Mouse (Mus musculus): Measurements from ENCODE around the gene Cradd. TPM values are rescaled to one million over a fixed set of nuclear protein-coding genes. Genes with fewer than 3 reads are reported as not detected.

Gene Cradd
- polyA plus RNA-seq, 1 experiment from 2014 or later = 9.8 TPM

DNA sequence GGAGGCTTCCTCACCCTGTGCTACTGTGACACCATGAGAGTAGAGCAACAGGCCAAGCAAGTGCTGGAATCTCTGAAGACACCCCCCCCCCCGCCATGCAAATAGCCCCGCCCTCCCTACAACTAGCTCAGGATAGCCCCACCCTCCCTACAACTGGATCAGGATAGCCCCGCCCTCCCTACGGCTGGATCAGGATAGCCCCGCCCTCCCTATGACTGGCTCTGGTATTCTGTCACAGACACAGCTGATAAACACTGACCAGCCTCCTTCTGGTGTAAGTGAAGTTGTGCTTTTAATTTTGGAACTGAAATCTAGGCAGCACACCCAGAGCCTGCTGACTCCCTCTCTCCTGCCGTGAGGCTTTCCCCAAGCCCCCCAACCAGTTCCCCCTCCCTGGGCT, 75.6 kb downstream of the Cradd start:
- TF ChIP-seq CTCF (IDR thresholded peaks at IDR 0.05; ENCODE audit: low read depth) (no peak), EP300 (optimal IDR thresholded peaks at IDR 0.05) (no peak)
- 29% methylated on average over 6 of the region's 6 CpGs for WGBS
- no peaks in the 10 kb centered on the region for H3K9me3 ChIP-seq (ENCODE audit: control insufficient read depth, low read length)
- peak; percentile 58 for DNase-seq (ENCODE audit: low spot score)
- no peak overlapping the region for H3K4me2 ChIP-seq (replicated peaks; ENCODE audit: low read depth)
- H3K9ac ChIP-seq (ENCODE audit: low read length) = no peak overlapping the region
- peak; percentile 76; the same call in 1 of the 2 replicates for ATAC-seq (ENCODE audit: low FRiP score, low TSS enrichment)
- no peaks in the 10 kb centered on the region for H3K4me1 ChIP-seq (replicated peaks; ENCODE audit: control insufficient read depth, insufficient read depth)
- H3K27me3 ChIP-seq (ENCODE audit: control insufficient read depth, insufficient read depth, low read length) = no peaks in the 10 kb centered on the region
- no peak overlapping the region for H3K27ac ChIP-seq (replicated peaks)
- H3K4me3 ChIP-seq (ENCODE audit: low read depth, low read length) = no peak overlapping the region
- no peaks in the 10 kb centered on the region for H3K36me3 ChIP-seq (ENCODE audit: control insufficient read depth, insufficient read depth, low read length)

DNA sequence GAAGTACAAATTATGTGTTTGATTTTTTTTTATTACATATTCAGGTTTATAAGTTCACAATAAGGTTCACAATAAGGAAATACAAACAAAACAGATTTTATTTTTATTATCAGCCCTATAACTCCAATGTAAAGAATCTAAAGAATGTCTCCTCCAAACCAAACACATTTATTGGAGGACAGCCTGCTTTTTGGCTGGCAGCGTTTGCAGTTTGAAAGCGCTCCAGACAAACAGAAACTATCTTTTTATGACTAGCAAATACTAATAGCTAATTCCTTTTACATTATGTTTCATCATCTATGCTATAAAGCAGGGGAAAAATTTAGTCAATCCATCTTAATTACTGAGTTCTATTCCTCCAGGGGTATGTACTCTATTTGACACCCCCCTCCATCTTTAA, 77.2 kb downstream of the Cradd start:
- DNase-seq (ENCODE audit: low spot score) (no peak), ATAC-seq (ENCODE audit: low FRiP score, low TSS enrichment) (no peak)
- no peaks in the 10 kb centered on the region for H3K4me1 ChIP-seq (replicated peaks; ENCODE audit: control insufficient read depth, insufficient read depth)
- TF ChIP-seq CTCF (IDR thresholded peaks at IDR 0.05; ENCODE audit: low read depth) (no peak), EP300 (optimal IDR thresholded peaks at IDR 0.05) (no peak)
- no peak overlapping the region for H3K27ac ChIP-seq (replicated peaks)
- no peak overlapping the region for H3K4me3 ChIP-seq (ENCODE audit: low read depth, low read length)
- WGBS = 29% methylated on average over 2 of the region's 2 CpGs
- no peaks in the 10 kb centered on the region for H3K27me3 ChIP-seq (ENCODE audit: control insufficient read depth, insufficient read depth, low read length)
- no peak overlapping the region for H3K4me2 ChIP-seq (replicated peaks; ENCODE audit: low read depth)
- no peaks in the 10 kb centered on the region for H3K36me3 ChIP-seq (ENCODE audit: control insufficient read depth, insufficient read depth, low read length)
- H3K9me3 ChIP-seq (ENCODE audit: control insufficient read depth, low read length) = no peaks in the 10 kb centered on the region
- H3K9ac ChIP-seq (ENCODE audit: low read length) = no peak overlapping the region

DNA sequence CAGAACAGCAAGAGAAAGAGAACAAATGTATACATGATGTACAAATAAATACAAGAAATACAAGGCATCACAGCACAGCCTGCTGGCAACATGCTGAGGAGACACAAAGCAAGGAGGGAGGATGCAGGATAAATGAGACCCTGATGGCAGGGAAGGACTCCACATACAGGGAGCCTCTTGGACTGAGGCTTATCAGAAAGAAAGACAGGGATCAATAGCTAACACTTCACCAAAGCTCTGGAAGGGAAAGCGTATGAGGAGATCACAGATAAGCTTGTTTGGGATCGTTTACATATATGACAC, 78.3 kb downstream of the Cradd start:
- ATAC-seq (ENCODE audit: low FRiP score, low TSS enrichment) (no peak), DNase-seq (ENCODE audit: low spot score) (no peak)
- 64% methylated on average over 2 of the region's 2 CpGs for WGBS
- Histone ChIP-seq H3K27ac (replicated peaks) (no peak overlapping the region), H3K4me3 (ENCODE audit: low read depth, low read length) (no peak overlapping the region), H3K9me3 (ENCODE audit: control insufficient read depth, low read length) (no peaks in the 10 kb centered on the region), H3K27me3 (ENCODE audit: control insufficient read depth, insufficient read depth, low read length) (no peaks in the 10 kb centered on the region), H3K9ac (ENCODE audit: low read length) (no peak overlapping the region), H3K4me2 (replicated peaks; ENCODE audit: low read depth) (no peak overlapping the region), H3K4me1 (replicated peaks; ENCODE audit: control insufficient read depth, insufficient read depth) (no peaks in the 10 kb centered on the region), H3K36me3 (ENCODE audit: control insufficient read depth, insufficient read depth, low read length) (no peaks in the 10 kb centered on the region)
- TF ChIP-seq CTCF (IDR thresholded peaks at IDR 0.05; ENCODE audit: low read depth) (peak; percentile 65), EP300 (optimal IDR thresholded peaks at IDR 0.05) (no peak)

DNA sequence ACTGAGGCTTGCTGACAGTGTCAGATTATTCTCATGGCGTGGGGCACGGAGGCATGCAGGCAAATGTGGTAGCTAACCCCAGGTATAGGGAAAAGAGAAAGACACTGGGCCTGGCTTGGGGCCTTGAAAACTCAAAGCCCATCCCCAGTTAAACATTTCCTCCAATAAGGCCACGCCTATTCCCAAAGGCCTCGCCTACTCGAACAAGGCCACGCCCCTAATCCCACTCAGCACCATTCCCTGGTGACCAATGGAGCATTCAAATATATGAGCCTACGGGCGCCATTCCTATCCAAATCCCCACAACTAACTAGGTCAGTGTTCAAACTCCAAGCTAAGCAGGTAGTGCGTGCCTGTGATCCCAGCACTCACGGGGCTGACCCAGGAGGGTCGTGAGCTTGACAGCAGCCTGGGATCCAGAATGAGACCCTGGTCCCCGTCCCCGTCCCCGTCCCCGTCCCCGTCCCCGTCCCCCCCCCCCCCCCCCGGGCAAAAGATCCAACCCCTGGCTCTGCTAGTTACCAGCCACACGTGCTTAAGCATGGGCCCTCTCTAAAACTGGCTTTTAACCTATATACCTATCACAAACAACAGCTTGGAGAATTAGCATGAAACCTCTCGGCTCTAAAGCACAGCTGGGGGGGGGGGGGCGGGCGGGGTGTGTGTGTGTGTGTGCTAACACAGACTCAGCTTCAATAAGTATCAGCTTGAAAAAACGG, 78.8 kb downstream of the Cradd start:
- Histone ChIP-seq H3K27me3 (ENCODE audit: control insufficient read depth, insufficient read depth, low read length) (no peaks in the 10 kb centered on the region), H3K4me1 (replicated peaks; ENCODE audit: control insufficient read depth, insufficient read depth) (no peaks in the 10 kb centered on the region), H3K9ac (ENCODE audit: low read length) (no peak overlapping the region), H3K9me3 (ENCODE audit: control insufficient read depth, low read length) (no peaks in the 10 kb centered on the region), H3K36me3 (ENCODE audit: control insufficient read depth, insufficient read depth, low read length) (no peaks in the 10 kb centered on the region), H3K4me3 (ENCODE audit: low read depth, low read length) (no peak overlapping the region), H3K27ac (replicated peaks) (no peak overlapping the region), H3K4me2 (replicated peaks; ENCODE audit: low read depth) (no peak overlapping the region)
- no peak for TF ChIP-seq EP300 (optimal IDR thresholded peaks at IDR 0.05)
- TF ChIP-seq CTCF (IDR thresholded peaks at IDR 0.05; ENCODE audit: low read depth) = no peak
- DNase-seq (ENCODE audit: low spot score) (no peak), ATAC-seq (ENCODE audit: low FRiP score, low TSS enrichment) (no peak)
- WGBS = 58% methylated on average over 19 of the region's 23 CpGs

DNA sequence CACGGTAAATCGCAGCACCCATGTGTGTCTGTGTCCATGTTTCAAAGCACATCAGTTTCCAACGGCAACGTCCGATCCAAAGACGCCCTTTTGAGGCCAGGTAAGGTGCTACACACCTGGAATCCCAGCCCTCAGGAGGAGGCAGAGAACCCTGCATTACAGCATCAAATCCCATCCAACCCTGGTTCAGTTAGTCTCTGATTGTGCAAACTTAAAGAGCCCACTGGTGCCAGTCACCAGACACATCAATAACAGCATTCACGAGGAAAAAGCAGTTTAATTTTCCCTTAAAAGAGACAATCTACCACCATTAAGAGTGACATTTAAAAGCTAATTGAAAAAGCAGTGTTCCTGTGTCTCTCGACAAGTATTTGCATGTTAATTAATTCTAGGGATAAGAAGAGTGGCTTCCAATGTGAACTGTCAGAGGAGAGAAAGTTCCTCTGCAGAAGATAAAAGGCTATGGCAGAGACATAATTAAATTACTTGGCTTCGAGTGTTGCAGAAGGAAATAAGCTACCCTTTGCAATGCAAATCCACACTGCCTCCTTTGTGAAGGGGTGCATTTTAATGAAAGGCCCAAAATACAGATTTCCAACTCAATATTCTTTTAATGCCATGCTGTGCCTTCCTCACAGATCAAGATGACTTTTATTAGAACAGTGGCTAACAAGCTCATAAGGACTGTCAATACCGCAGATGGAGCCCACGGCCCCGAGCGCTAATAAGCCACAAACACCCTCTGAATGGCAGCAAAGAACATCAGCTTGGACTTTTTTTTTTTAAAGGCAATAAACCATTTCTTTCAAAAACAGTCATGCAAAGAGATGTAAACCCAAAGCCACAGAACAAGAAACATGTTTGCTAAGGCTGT, 84.5 kb downstream of the Cradd start:
- H3K4me3 ChIP-seq (ENCODE audit: low read depth, low read length) = no peak overlapping the region
- no peaks in the 10 kb centered on the region for H3K4me1 ChIP-seq (replicated peaks; ENCODE audit: control insufficient read depth, insufficient read depth)
- no peak for TF ChIP-seq CTCF (IDR thresholded peaks at IDR 0.05; ENCODE audit: low read depth)
- no peak for TF ChIP-seq EP300 (optimal IDR thresholded peaks at IDR 0.05)
- no peak overlapping the region for H3K9ac ChIP-seq (ENCODE audit: low read length)
- no peaks in the 10 kb centered on the region for H3K9me3 ChIP-seq (ENCODE audit: control insufficient read depth, low read length)
- H3K36me3 ChIP-seq (ENCODE audit: control insufficient read depth, insufficient read depth, low read length) = no peaks in the 10 kb centered on the region
- no peak overlapping the region for H3K27ac ChIP-seq (replicated peaks)
- 70% methylated on average over 13 of the region's 13 CpGs for WGBS
- ATAC-seq (ENCODE audit: low FRiP score, low TSS enrichment) (no peak), DNase-seq (ENCODE audit: low spot score) (no peak)
- H3K4me2 ChIP-seq (replicated peaks; ENCODE audit: low read depth) = no peak overlapping the region
- no peaks in the 10 kb centered on the region for H3K27me3 ChIP-seq (ENCODE audit: control insufficient read depth, insufficient read depth, low read length)

DNA sequence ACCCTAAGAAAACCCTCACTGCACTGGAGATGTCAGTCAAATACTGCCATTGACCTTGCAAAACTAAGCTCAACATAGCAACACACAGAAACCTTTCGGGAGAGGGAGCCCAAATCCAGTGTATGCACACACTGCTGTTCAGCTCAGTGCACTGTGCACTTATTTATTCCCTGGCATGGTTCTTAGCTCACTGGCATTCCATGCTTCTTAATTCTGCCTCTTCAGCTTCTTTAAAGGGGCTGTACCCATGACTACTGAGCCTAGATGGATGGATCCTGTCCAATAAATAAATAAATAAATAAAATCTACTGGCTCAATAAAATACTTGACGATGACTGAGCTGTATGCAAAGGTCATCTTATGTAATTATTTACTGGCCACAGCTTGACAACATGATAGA, 85.3 kb downstream of the Cradd start:
- DNase-seq (ENCODE audit: low spot score) (no peak), ATAC-seq (ENCODE audit: low FRiP score, low TSS enrichment) (no peak)
- no peak overlapping the region for H3K27ac ChIP-seq (replicated peaks)
- no peak overlapping the region for H3K9ac ChIP-seq (ENCODE audit: low read length)
- WGBS = 61% methylated on average over 2 of the region's 2 CpGs
- H3K36me3 ChIP-seq (ENCODE audit: control insufficient read depth, insufficient read depth, low read length) = no peaks in the 10 kb centered on the region
- no peak overlapping the region for H3K4me2 ChIP-seq (replicated peaks; ENCODE audit: low read depth)
- no peak overlapping the region for H3K4me3 ChIP-seq (ENCODE audit: low read depth, low read length)
- no peaks in the 10 kb centered on the region for H3K4me1 ChIP-seq (replicated peaks; ENCODE audit: control insufficient read depth, insufficient read depth)
- H3K27me3 ChIP-seq (ENCODE audit: control insufficient read depth, insufficient read depth, low read length) = no peaks in the 10 kb centered on the region
- no peaks in the 10 kb centered on the region for H3K9me3 ChIP-seq (ENCODE audit: control insufficient read depth, low read length)
- TF ChIP-seq CTCF (IDR thresholded peaks at IDR 0.05; ENCODE audit: low read depth) (no peak), EP300 (optimal IDR thresholded peaks at IDR 0.05) (no peak)
